Mouse (Mus musculus) CD4-positive, CD25-positive, alpha-beta regulatory T cell, adult 2 months (primary cell): ENCODE data around the gene Kxd1.

Source experiments
- DNase-seq: peaks from one replicate; pipeline ENCODE4 v3.0.0-alpha.2; 2012; ENCODE audit warnings: low read depth, low spot score

Gene Kxd1

DNA sequence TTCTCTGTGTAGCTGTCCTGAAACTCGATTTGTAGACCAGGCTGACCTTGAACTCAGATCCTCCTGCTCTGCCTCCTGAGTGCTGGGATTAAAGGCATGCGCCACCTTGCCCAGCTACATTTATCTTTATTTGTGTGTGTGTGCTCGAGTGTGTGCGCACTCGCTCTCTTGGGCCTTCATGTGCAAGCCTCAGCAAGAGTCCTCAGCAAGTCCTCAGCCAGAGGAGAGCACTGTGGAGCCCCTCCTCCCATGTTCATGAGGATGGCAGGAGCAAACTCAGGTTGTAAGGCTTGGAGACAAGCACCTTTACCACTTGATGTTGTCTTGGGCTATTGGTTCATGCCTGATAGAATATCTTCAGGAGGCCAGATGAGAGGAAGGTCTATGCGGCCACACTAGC lies 20.0 kb upstream of the Kxd1 start:
- no peak for DNase-seq

- no peak for DNase-seq
These were observed 18.7 kb upstream of the Kxd1 start for GRCm38 (mm10) chr8:70546412-70546811.

GRCm38 (mm10) chr8:70544200-70544687 lies 16.5 kb upstream of the Kxd1 start:
- peak; percentile 54 for DNase-seq

- DNase-seq = no peak
These were observed 13.3 kb upstream of the Kxd1 start for GRCm38 (mm10) chr8:70541081-70541480.

- DNase-seq = no peak
These were observed 12.8 kb upstream of the Kxd1 start for GRCm38 (mm10) chr8:70540507-70541071.

DNA sequence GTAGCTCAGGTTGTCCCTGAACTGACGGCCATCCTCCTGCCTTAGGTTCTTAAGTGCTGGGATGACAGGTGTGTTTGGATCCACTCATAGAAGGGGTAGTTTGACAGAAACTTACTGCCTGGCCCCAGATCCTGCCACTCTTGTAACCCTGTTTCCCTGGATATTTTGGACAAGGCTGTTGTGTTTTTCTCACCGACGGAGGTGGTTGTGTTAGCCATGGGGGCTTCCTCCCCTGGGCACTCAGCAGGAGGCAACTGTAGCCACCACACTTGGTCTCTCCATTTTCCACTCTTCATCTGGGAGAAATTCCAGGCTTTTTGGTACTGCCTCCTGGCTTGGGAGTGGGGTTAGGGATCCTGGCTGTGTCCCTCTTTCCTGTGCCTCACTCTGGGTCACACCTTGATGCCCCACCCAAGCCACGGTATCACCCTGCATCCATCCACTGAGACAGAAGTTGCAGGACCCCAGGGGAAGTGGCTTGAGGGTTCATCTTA lies 12.3 kb upstream of the Kxd1 start:
- peak; percentile 22 for DNase-seq

GRCm38 (mm10) chr8:70539077-70539813 lies 11.5 kb upstream of the Kxd1 start, which contains the start of gene Ell:
Gene Ell (plus strand): TSS chr8:70539457.
- DNase-seq = peak; percentile 100

DNA sequence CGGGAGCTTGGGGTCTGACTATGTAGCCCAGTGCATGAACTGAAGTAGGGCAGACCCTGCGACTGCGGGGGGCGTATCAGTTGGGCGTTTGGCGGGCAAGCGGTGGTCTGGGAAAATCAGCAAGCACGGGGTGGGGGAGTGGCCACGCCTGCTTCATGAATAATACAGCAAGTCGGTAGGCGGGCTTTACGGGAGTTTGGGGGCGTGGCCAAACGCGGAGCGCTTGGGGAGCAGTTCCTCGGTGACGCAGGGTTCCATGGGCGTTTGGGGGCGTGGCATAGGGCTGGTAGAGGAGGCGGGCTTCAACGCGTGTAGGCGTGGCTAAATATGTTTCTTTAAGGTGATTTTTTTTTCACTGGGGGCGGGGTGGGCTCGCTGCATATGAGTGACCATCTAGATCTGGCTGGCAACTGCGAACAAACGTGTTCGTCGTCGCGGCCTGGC lies 10.9 kb upstream of the Kxd1 start:
- DNase-seq = peak; percentile 99

DNA sequence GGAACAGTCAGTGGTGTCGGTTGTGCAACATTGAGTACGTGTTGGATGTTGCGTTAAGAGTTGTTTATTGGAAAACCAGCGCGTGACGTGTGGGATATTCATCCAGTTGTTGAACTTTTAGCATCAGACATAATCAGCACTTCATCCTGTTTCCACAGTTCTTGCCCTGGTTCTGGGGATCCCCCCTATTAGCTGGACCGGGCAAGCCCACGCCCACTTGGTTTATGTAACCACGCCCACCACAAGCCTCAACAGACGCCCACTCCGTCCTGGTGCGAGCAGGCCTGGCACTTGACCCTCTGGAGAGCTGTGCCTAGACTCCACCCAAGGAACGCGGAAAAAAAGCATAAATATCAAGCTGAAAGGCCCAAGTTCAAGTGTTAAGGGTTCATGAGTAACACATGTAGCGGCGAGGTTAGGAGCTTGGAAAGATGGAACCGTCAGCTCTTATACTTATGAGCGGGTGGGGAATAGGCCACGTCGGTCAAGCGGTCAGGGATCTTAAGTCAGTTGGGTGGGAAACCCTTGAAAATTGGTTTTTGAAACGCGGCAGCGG lies 10.3 kb upstream of the Kxd1 start:
- peak; percentile 65 for DNase-seq

DNA sequence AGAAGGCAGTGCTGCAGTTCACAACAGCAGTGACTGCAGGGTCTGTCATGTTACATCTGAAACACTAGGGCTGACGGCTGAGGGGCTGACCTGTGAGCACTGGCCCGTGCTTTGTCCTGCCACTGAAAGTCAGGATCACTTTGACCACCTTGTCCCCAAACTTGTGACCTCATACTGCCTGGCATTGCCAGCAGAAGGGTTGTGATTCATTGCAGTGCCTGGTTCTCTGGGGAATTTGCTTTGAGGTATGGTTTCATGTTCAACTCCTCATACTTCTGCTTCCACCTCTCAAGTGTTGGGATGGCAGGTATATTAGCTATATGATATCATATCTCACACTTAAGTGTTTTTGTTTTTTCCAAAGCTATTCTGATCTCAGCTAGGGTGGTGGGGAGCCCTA lies 7.9 kb upstream of the Kxd1 start:
- no peak for DNase-seq

DNA sequence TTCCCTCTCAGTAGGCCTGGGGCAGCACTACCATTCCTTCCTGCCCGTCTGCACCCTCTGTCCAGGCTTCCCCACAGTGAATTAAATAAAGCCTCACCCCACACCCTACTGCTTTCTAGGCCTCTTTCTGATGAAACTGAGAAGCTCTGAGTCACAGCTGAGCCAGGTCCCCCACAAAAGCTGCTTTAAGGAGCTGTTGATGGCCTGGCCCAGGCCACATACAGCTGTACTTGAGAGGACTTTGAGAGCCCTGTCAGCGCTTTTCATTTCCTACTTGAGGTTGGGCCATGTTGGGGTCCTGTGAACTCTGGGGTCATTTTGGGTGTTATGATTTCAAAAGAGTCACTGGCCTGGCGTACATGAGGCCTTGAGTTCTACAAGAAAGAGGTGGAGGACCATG lies 7.5 kb upstream of the Kxd1 start:
- no peak for DNase-seq

DNA sequence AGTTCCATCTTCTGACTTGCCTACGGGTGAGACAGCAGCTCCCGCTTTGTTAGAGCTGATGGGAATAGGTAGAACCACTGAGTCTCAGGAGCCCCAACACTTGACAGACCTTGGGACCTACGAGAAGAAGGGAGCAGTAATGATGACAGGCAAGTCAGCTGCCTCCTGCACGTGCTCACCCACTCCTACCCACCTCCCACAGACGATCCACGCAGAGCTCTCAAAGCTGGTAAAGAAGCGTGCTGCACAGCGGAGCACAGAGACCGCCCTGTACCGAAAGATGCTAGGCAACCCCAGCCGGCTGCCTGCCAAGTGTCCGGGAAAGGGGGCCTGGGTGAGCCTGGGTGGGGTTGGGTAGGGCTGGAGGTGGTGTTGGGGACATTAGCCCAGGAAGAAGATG lies 6.5 kb upstream of the Kxd1 start:
- DNase-seq = no peak

GRCm38 (mm10) chr8:70530314-70530713 lies 2.6 kb upstream of the Kxd1 start:
- DNase-seq = no peak

DNA sequence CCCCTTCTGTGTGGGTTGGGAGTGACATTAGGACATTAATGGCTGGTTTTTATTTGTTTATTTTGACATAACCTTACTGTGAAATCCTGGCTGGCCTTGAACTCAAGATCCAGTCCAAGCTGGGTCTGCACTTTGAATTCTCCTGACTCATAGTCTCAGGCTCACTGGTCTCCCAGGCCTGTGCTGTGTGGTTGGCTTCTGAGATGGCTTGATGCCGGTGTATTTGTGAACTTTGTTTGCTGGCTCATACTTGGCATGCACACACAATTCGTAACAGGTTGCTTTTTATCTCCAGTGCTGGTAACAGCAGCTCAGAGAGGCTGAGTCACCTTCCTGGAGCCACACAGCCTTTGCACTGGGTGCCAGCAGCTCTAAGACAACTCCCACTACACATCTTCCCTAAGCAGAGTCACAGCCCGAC lies 2.0 kb upstream of the Kxd1 start:
- no peak for DNase-seq

- DNase-seq = no peak
These were observed 1.5 kb upstream of the Kxd1 start for GRCm38 (mm10) chr8:70529299-70529698.

- no peak for DNase-seq
These were observed 534 bp upstream of the Kxd1 start for GRCm38 (mm10) chr8:70528182-70528797.

DNA sequence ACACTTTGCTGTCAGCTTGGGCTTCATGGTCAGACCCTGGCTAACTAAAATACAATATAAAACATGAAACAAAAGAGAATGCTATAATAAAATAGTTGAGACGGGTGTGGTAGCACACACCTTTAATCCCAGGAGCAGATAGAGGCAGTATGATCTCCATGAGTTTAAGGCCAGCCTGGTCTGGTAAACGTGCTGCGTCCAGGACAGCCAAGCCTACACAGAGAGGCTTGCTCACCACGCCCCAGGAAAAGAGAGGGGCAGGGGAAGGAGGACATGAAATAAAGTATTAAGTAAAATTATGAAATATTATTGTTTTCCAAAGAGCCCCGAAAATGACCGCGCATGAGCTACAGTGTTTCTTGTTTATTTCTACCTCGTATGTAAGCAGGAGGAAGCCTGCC lies 645 bp downstream of the Kxd1 start:
- no peak for DNase-seq

- DNase-seq = peak; percentile 99
These were observed 5.0 kb downstream of the Kxd1 start for GRCm38 (mm10) chr8:70522592-70523403.

DNA sequence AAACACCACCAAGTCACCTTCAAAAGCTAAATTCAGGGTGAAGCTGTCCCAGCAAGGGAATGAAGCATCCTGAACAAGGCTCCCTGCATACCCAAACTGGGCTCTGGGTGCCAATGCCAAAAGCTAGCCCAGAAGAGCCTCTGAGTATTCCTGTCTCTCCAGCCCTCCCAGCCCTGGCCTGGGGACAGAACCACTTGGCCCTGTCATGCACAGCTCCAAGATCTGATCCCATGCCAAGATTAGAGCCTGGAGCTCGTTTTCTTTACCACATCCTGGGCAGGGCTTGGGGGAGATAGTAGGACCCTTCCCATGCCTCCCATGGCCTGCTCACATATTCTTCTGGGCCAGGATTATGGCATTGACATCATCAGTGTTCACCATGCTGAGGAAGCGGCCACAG lies 8.2 kb downstream of the Kxd1 start:
- DNase-seq = no peak

- no peak for DNase-seq
These were observed 8.7 kb downstream of the Kxd1 start for GRCm38 (mm10) chr8:70519043-70519442.

DNA sequence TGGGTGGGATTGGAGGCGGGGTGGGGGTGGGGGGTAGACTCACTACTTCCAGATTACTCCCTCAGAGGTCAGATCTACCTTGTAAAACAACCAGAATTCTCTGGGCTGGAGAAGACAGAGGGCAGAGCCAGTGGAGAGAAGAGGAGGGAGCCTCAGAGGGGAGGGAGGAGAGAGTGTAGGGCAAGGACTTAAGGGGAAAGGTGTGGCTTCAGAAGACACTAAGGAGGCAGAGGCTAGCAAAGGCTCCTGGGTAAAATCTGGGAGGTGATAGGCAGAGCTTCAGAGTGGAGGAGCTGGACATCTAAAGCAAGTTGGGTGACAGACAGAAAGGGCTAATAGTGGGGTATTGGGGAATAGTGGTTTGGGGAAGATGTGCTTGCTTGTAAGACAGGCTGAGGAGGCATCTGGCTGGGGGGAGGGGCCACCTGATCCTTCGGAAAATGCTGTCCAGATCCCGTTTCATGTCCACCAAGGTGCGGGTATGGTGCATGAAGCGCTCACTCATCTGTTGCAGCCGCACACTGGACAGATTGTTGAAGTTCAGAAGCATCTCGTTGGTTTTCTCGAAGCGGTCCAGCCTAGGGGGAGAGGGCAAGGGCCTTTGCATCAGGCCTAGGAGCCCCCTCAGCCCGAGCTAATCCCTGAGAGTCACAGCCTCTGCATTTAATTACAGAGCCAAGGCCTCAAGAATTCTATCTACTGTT lies 9.7 kb downstream of the Kxd1 start:
- no peak for DNase-seq
